Mouse (Mus musculus) limb, embryonic 13.5 days (tissue): Measurements from ENCODE around the gene Sgms1. TPM values are rescaled to one million over a fixed set of nuclear protein-coding genes. Genes with fewer than 3 reads are reported as not detected.

ENCODE experiments used
- ATAC-seq: fragments of 200-750 bp; cut with Nextera tagmentation; 2 replicates; pipeline ENCODE4 v1.8.0; 2017; ENCODE audit warnings: low read depth, moderate number of reproducible peaks, moderate TSS enrichment; ENCODE audit not compliant: low FRiP score
- H3K27ac ChIP-seq: fragments of 300-500 bp; sonication (generic); 2 replicates; pipeline ENCODE4 v1.5.1; 2015; ENCODE audit warnings: inconsistent platforms, mild to moderate bottlenecking, moderate library complexity
- H3K27me3 ChIP-seq: fragments of 300-500 bp; sonication (generic); 2 replicates; pipeline ENCODE4 v1.6.1; 2015; ENCODE audit warnings: mild to moderate bottlenecking, inconsistent platforms
- H3K36me3 ChIP-seq: fragments of 300-500 bp; sonication (generic); 2 replicates; pipeline ENCODE4 v1.6.1; 2015; ENCODE audit warnings: inconsistent platforms, mild to moderate bottlenecking, moderate library complexity
- H3K4me1 ChIP-seq: fragments of 300-500 bp; sonication (generic); 2 replicates; pipeline ENCODE4 v1.6.1; 2015; ENCODE audit warnings: inconsistent platforms
- H3K4me2 ChIP-seq: fragments of 300-500 bp; sonication (generic); replicated peaks from 2 replicates; pipeline ENCODE4 v1.6.1; 2015; ENCODE audit warnings: inconsistent platforms, mild to moderate bottlenecking, moderate library complexity
- H3K4me3 ChIP-seq: fragments of 300-500 bp; sonication (generic); 2 replicates; pipeline ENCODE4 v1.5.1; 2015; ENCODE audit warnings: moderate library complexity, mild to moderate bottlenecking, inconsistent platforms
- H3K9ac ChIP-seq: fragments of 300-500 bp; sonication (generic); 2 replicates; pipeline ENCODE4 v1.6.1; 2015; ENCODE audit warnings: mild to moderate bottlenecking, inconsistent platforms
- H3K9me3 ChIP-seq: fragments of 300-500 bp; sonication (generic); 2 replicates; pipeline ENCODE4 v1.6.1; 2016; ENCODE audit warnings: inconsistent platforms
- WGBS: fragments of 180-500 bp; shearing (Covaris S2); methylation state at CpG from one replicate; pipeline ENCODE4 v1.1.7; 2015; 5-methylcytosine and 5-hydroxymethylcytosine counted together
- polyA plus RNA-seq: library from polyadenylated mRNA; unstranded; fragments of >200 nt; fragmentation: Nextera tagmentation; extraction: Ambion mirVana; gene quantifications from 2 replicates; pipeline ENCODE4 v1.2.1, GENCODE M21; 2015

The Sgms1 gene
- polyA plus RNA-seq, 1 experiment from 2014 or later = 31.2 TPM

DNA sequence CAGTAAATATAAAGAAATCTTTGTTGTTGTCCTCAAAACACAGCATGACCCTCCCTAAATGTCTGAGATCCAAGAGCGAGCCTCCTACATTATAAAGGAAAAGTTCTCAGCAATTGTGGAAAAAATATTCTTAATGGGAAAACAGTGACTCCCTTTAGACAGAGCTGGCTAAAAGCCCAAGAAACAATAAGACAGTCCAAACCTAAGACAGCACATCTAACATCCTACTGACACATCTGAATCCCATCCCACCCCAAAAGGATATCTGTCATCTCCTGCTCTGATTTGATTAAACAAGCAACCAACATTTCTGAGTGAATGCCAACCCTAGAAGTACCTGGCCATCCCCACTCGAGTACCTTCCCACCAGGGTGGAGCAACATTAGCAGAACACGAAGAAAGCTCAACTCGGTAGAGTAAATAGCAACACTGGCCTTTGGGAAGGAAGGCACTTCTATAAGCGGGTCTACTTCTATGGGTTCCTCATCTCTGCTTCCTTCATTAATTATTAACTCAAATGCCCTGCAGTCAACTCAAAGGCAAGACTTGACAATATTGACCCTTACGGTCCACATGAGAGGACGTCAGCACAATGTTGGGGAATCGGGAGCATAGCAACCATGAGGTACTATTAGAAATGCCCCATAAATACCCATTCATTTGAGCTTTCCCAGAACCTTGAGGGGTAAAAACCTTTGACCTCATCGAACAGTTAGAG, 42.7 kb downstream of the Sgms1 start:
- 84% methylated on average over 9 of the region's 9 CpGs for WGBS
- no peak overlapping the region for H3K9ac ChIP-seq
- no peak overlapping the region for H3K4me3 ChIP-seq
- peak overlapping the region; percentile 82 for H3K27ac ChIP-seq
- ATAC-seq = no peak
- no peaks in the 10 kb centered on the region for H3K9me3 ChIP-seq
- H3K27me3 ChIP-seq = no peaks in the 10 kb centered on the region
- H3K36me3 ChIP-seq = 0 out of 2 replicates have a peak, but pooled peaks cover 15% of the 10 kb centered on the region
- H3K4me1 ChIP-seq = peaks cover 59% of the 10 kb centered on the region
- peak overlapping the region; percentile 27; the same call in 1 of the 2 replicates for H3K4me2 ChIP-seq

DNA sequence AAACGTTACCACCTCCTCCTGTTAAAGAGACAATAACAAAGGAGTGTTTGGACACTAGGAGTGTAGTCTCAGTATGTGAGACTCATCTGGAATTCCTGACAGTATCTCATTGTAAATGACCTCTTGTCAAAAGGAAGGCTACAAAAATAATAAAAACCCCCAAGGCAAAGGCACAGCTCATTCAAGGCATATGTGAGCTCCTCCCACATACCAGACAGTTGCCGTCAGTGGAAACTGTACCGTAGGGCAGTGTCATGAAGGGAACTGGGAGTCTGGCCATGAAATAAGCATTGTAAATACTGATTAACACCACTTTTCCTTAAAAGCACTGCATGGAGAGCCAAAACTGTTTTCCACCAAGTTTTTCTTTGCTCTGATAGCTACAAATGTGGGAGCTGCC, 43.3 kb downstream of the Sgms1 start:
- Histone ChIP-seq H3K9me3 (no peaks in the 10 kb centered on the region), H3K27ac (peak overlapping the region; percentile 82), H3K27me3 (no peaks in the 10 kb centered on the region), H3K9ac (no peak overlapping the region), H3K4me3 (no peak overlapping the region), H3K4me1 (peaks cover 65% of the 10 kb centered on the region), H3K36me3 (0 out of 2 replicates have a peak, but pooled peaks cover 15% of the 10 kb centered on the region), H3K4me2 (peak overlapping the region; percentile 27)
- ATAC-seq = peak; percentile 93
- WGBS = 6% methylated on average over 3 of the region's 3 CpGs

DNA sequence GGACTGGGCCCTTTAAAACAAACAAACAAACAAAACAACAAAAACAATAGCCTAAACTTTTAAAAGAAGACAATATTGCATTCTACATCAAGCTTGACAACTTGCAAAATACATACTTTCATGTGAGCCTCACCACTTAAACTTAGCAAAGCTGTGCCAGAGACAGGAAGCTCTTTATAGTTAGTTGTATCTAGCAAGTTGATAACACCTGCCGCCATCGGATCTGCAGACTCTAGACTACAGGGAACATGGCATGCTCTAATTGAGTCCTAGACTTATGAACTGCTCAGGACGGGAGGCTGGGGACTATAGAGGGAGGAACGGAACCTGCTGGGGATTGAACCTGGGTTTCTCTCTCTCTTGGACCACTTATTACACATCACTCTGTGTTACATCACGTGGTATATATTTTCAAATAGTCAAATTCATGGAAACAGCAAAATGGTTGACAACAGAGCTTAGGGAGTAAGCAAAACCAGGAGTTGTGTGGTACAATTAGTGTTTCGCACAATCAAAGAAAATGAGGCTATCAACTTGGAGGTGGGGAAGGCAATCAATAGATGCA, 44.3 kb downstream of the Sgms1 start:
- H3K4me3 ChIP-seq = no peak overlapping the region
- 0 out of 2 replicates have a peak, but pooled peaks cover 9% of the 10 kb centered on the region for H3K36me3 ChIP-seq
- peaks cover 71% of the 10 kb centered on the region for H3K4me1 ChIP-seq
- H3K9me3 ChIP-seq = no peaks in the 10 kb centered on the region
- peak overlapping the region; percentile 27 for H3K4me2 ChIP-seq
- ATAC-seq = no peak
- 63% methylated on average over 6 of the region's 6 CpGs for WGBS
- no peaks in the 10 kb centered on the region for H3K27me3 ChIP-seq
- peak overlapping the region; percentile 82; the same call in 1 of the 2 replicates for H3K27ac ChIP-seq
- H3K9ac ChIP-seq = no peak overlapping the region

DNA sequence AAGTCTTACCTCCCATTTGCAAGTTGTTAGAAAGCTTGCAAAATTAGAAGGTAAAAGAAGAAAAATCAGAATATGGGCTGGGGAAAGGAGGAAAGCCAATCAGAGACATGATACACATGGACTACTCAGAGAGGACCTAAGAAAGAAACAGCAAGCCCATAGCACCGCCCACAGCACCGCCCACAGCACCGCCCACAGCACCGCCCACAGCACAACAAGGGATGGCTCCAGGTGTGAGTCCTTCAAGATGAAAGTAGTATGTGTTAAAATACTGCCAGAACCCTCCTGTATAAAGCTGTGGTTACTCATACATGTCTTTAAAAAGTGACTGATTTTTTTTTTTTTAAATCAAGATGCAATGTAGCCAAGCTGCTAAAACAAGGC, 44.8 kb downstream of the Sgms1 start:
- Histone ChIP-seq H3K27me3 (no peaks in the 10 kb centered on the region), H3K27ac (no peak overlapping the region), H3K4me3 (no peak overlapping the region), H3K4me1 (peaks cover 71% of the 10 kb centered on the region), H3K9ac (no peak overlapping the region), H3K36me3 (0 out of 2 replicates have a peak, but pooled peaks cover 7% of the 10 kb centered on the region), H3K4me2 (peak overlapping the region; percentile 38; the same call in 1 of the 2 replicates), H3K9me3 (no peaks in the 10 kb centered on the region)
- no peak for ATAC-seq
- WGBS = 17% methylated on average over 4 of the region's 4 CpGs

DNA sequence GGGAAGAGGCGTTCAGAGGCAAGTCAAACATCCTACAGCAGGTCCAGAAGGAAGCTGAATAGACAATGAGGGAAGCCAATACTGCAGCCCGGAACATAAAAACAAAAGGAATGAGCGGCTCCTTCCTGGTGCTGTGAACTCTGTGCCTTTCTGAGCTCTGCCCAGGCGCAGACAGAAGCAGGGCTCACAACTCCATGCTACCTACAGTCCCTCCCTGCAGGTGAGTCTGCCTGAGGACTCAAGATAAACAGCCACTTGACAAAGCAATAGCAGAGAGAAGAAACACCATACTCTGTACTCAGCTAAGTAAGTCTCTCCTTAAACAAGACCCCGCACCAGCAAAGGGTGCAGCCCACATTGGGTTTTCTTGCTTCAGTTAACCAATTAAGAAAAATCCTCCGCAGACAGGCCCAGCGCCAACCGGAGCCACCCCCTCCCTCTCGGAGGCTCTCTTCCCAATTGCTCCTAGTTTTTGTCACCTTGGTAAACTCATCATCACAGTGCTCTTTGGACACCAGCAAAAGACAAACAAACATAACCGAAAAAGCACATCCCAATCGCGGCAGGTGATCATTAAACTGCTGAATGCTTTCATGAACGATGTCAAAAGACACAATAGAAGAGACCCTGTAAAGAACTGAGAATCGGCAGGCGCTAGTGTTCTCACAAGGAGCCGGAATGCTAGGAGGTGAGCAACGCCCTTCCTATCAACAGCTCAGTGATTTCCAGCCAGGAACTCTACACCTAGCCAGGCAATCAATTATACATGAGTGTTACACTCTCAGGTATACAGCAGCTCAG, 45.4 kb downstream of the Sgms1 start:
- no peaks in the 10 kb centered on the region for H3K9me3 ChIP-seq
- WGBS = 15% methylated on average over 17 of the region's 17 CpGs
- peak overlapping the region; percentile 38 for H3K4me2 ChIP-seq
- no peak overlapping the region for H3K27ac ChIP-seq
- no peak overlapping the region for H3K9ac ChIP-seq
- ATAC-seq = no peak
- no peak overlapping the region for H3K4me3 ChIP-seq
- H3K36me3 ChIP-seq = 0 out of 2 replicates have a peak, but pooled peaks cover 7% of the 10 kb centered on the region
- H3K4me1 ChIP-seq = peaks cover 71% of the 10 kb centered on the region
- no peaks in the 10 kb centered on the region for H3K27me3 ChIP-seq

DNA sequence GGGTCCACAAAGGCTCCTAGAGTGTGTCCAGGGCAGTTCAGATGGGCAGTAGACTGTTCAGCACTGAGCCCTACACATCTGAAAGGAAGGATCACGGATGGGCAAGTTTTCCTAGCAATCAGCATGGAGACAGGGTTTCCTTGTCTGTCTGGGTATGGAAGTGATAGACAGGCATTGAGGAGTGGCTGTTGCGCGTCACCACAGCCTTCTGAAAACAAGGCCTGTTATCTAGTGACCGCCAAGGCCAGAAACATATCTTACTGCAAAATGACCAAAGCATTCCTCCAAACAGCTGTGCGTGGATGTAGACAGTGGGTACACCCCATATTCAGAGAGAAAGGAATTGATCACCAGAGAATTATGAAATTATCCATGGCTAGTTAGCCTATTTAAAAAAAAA, 47.1 kb downstream of the Sgms1 start:
- no peaks in the 10 kb centered on the region for H3K36me3 ChIP-seq
- no peak overlapping the region for H3K27ac ChIP-seq
- 84% methylated on average over 5 of the region's 5 CpGs for whole genome bisulfite sequencing
- no peak overlapping the region for H3K4me2 ChIP-seq
- no peak for ATAC-seq
- no peaks in the 10 kb centered on the region for H3K9me3 ChIP-seq
- H3K27me3 ChIP-seq = no peaks in the 10 kb centered on the region
- H3K9ac ChIP-seq = no peak overlapping the region
- H3K4me3 ChIP-seq = no peak overlapping the region
- peaks cover 67% of the 10 kb centered on the region for H3K4me1 ChIP-seq

DNA sequence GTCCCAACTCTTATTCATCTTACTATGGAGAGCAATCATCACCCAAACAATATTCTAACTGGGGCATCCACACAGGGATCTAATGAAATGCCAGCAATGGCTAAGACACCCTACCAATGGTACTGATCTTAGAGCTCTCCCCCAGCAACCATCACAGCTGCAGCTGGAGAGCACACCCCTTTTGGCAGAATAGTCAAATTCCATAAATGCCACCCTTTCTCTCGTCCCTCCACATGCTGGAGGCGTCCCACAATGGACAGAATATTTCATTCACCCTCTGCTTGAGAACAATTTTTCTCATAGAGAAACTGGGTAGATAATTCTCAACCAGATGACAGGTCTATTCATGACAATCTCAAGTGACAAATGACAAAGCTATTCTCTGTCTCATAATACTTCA, 48.4 kb downstream of the Sgms1 start:
- no peak for ATAC-seq
- H3K36me3 ChIP-seq = no peaks in the 10 kb centered on the region
- H3K9me3 ChIP-seq = no peaks in the 10 kb centered on the region
- H3K27me3 ChIP-seq = no peaks in the 10 kb centered on the region
- H3K27ac ChIP-seq = no peak overlapping the region
- peaks cover 56% of the 10 kb centered on the region for H3K4me1 ChIP-seq
- no peak overlapping the region for H3K9ac ChIP-seq
- 50% methylated on average over 2 of the region's 2 CpGs for WGBS
- no peak overlapping the region for H3K4me2 ChIP-seq
- no peak overlapping the region for H3K4me3 ChIP-seq

DNA sequence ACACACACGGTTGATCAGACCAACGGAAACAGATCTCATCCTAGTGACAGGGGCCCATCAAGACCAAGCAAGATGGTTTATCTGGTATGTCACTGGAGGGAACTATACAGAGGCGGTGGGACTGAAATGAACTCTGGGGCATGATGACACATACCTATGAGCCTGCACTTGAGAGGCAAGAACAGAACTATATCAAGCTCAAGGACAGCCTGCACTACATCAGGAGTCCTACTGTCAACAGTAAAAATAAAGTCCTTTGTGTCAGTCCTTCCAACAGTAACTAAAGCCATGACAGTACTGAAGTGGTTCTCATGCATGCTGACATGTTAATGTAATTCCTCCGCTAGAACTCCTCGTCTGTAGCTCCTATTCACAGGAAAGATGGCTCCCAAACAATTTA, 49.3 kb downstream of the Sgms1 start:
- Histone ChIP-seq H3K27me3 (no peaks in the 10 kb centered on the region), H3K4me2 (no peak overlapping the region), H3K4me1 (peaks cover 47% of the 10 kb centered on the region), H3K9me3 (no peaks in the 10 kb centered on the region), H3K4me3 (no peak overlapping the region), H3K9ac (no peak overlapping the region), H3K36me3 (no peaks in the 10 kb centered on the region), H3K27ac (no peak overlapping the region)
- no peak for ATAC-seq
- 88% methylated on average over 5 of the region's 5 CpGs for WGBS

DNA sequence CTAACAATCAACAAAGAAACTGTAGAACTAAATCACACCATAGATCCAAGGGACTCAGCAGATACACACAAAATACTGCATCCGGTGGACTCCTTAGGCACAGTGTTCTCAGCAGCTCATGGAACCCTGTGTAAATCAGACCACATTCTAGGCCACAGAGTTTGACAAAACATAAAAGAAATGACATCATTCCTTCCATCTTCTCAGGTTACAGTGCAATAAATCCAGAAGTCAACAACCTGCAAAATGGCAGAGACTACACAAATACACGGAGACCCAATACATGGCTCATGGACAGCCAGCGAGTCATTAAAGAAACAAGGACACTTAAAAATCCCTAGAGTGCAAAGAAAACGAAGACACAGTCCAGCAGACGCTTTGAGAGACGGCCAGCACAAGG, 51.8 kb downstream of the Sgms1 start:
- Histone ChIP-seq H3K4me2 (no peak overlapping the region), H3K27ac (peak overlapping the region; percentile 45; the same call in 1 of the 2 replicates), H3K27me3 (no peaks in the 10 kb centered on the region), H3K4me1 (peaks cover 31% of the 10 kb centered on the region), H3K36me3 (no peaks in the 10 kb centered on the region), H3K9me3 (no peaks in the 10 kb centered on the region), H3K9ac (no peak overlapping the region), H3K4me3 (no peak overlapping the region)
- peak; percentile 70; the same call in 1 of the 2 replicates for ATAC-seq
- WGBS = 18% methylated on average over 6 of the region's 6 CpGs

DNA sequence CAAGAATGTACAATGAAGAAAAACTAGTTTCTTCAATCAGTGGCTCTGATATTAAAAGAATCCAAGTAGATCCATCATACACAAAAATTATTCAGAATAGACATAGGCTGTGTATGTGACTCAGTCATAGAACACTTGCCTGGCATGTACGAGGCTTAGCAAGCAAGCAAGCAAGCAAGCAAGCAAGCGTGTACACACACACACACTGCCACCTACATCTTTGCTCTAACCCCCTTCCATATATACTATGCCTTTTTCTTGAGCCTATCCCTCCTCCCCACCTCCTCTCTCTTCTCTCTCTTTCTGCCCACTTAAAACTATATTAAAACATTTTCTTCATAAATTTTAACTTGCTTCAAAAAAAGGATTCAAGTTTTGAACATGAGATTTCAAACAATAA, 54.8 kb downstream of the Sgms1 start:
- H3K4me3 ChIP-seq = no peak overlapping the region
- no peak for ATAC-seq
- H3K36me3 ChIP-seq = no peaks in the 10 kb centered on the region
- peaks cover 9% of the 10 kb centered on the region for H3K4me1 ChIP-seq
- H3K9me3 ChIP-seq = no peaks in the 10 kb centered on the region
- WGBS = 98% methylated on average over 2 of the region's 2 CpGs
- no peak overlapping the region for H3K4me2 ChIP-seq
- H3K27me3 ChIP-seq = no peaks in the 10 kb centered on the region
- H3K27ac ChIP-seq = no peak overlapping the region
- H3K9ac ChIP-seq = no peak overlapping the region

DNA sequence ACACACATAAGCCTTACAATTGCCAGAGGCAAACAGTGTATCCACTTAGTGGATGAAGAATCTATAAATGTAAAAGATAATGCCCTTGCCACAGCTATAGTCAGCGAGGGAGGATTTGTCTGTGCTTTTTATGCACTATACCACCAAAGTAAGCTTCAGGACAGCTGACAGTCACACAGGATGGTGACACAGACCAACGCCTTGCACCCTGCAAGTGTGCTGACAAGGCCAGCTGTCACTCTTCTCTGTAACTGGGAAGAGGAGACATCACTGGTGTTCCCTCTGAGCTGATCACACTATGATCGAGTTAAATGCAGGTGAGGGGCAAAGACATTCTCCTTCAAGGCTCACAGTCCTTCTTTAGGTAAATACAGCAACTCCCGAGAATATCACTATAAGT, 56.0 kb downstream of the Sgms1 start:
- Histone ChIP-seq H3K9ac (no peak overlapping the region), H3K4me2 (no peak overlapping the region), H3K27me3 (peaks cover 4% of the 10 kb centered on the region; the same call in 1 of the 2 replicates), H3K9me3 (no peaks in the 10 kb centered on the region), H3K27ac (no peak overlapping the region), H3K4me1 (peaks cover 9% of the 10 kb centered on the region), H3K36me3 (no peaks in the 10 kb centered on the region), H3K4me3 (no peak overlapping the region)
- WGBS = 77% methylated on average over 4 of the region's 4 CpGs
- ATAC-seq = no peak
